Mouse (Mus musculus) v-Abl transformed pro-B cells (cell line): Measurements from ENCODE around the gene Hebp2.
"Not testable (repeated sequence)": the region's sequence is repeated elsewhere in the genome, so short reads cannot be mapped to it uniquely, and the experiment has no call there.

Experiments used
- in situ Hi-C, 2 experiments: fragments of 400-800 bp; cut with MboI; formaldehyde crosslinking; loops; one replicate each; pipeline ENCODE4 v1.15.1; 2025; ENCODE audit not compliant: unreplicated experiment in 2 of 2

Hebp2 gene

GRCm38 (mm10) chr10:18545813-18546235 lies at the start of gene Hebp2:
Gene Hebp2, minus strand, starts transcription at chr10:18546076.
- in situ Hi-C loops = no loop called here

GRCm38 (mm10) chr10:18589455-18589854 lies 43.6 kb upstream of the Hebp2 start:
- in situ Hi-C loops = no loop called here

- in situ Hi-C loops = no loop called here
Measured at GRCm38 (mm10) chr10:18584188-18584587, 38.3 kb upstream of the Hebp2 start.

- in situ Hi-C loops = no loop called here
Measured at GRCm38 (mm10) chr10:18572581-18572980, 26.7 kb upstream of the Hebp2 start.

- in situ Hi-C loops = no loop called here
Measured at GRCm38 (mm10) chr10:18562940-18563339, 17.1 kb upstream of the Hebp2 start.

- in situ Hi-C loops = no loop called here
Measured at GRCm38 (mm10) chr10:18561445-18561844, 15.6 kb upstream of the Hebp2 start.

GRCm38 (mm10) chr10:18559076-18559475 lies 13.2 kb upstream of the Hebp2 start:
- in situ Hi-C loops = not testable (repeated sequence)

- in situ Hi-C loops = no loop called here
Measured at GRCm38 (mm10) chr10:18549321-18550216, 3.7 kb upstream of the Hebp2 start.

GRCm38 (mm10) chr10:18547381-18547780 lies 1.5 kb upstream of the Hebp2 start:
- in situ Hi-C loops = no loop called here

- in situ Hi-C loops = no loop called here
Measured at GRCm38 (mm10) chr10:18545309-18545708, 567 bp downstream of the Hebp2 start.

GRCm38 (mm10) chr10:18536889-18537288 lies 9.0 kb downstream of the Hebp2 start:
- in situ Hi-C loops = no loop called here

GRCm38 (mm10) chr10:18532293-18532692 lies 13.6 kb downstream of the Hebp2 start:
- in situ Hi-C loops = no loop called here

- in situ Hi-C loops = no loop called here
Measured at GRCm38 (mm10) chr10:18530161-18530560, 15.7 kb downstream of the Hebp2 start.

GRCm38 (mm10) chr10:18529177-18529576 lies 16.7 kb downstream of the Hebp2 start:
- in situ Hi-C loops = loop anchor here in 1 of 2 experiments (5.0 kb wide), 1 partner anchor 792 kb away; no protein-coding TSS in a partner anchor

GRCm38 (mm10) chr10:18528475-18528874 lies 17.4 kb downstream of the Hebp2 start:
- in situ Hi-C loops = loop anchor here in 1 of 2 experiments (5.0 kb wide), 1 partner anchor 791 kb away; no protein-coding TSS in a partner anchor

GRCm38 (mm10) chr10:18527766-18528165 lies 18.1 kb downstream of the Hebp2 start:
- in situ Hi-C loops = loop anchor here in 1 of 2 experiments (5.0 kb wide), 1 partner anchor 790 kb away; no protein-coding TSS in a partner anchor

GRCm38 (mm10) chr10:18526851-18527675 lies 18.8 kb downstream of the Hebp2 start:
- in situ Hi-C loops = loop anchor here in 1 of 2 experiments (5.0 kb wide), 1 partner anchor 790 kb away; no protein-coding TSS in a partner anchor

GRCm38 (mm10) chr10:18526184-18526850 lies 19.6 kb downstream of the Hebp2 start:
- in situ Hi-C loops = loop anchor here in 1 of 2 experiments (5.0 kb wide), 1 partner anchor 789 kb away; no protein-coding TSS in a partner anchor

GRCm38 (mm10) chr10:18525726-18526125 lies 20.1 kb downstream of the Hebp2 start:
- in situ Hi-C loops = loop anchor here in 1 of 2 experiments (5.0 kb wide), 1 partner anchor 788 kb away; no protein-coding TSS in a partner anchor

- in situ Hi-C loops = loop anchor here in 1 of 2 experiments (5.0 kb wide), 1 partner anchor 788 kb away; no protein-coding TSS in a partner anchor
Measured at GRCm38 (mm10) chr10:18525311-18525710, 20.6 kb downstream of the Hebp2 start.
